Mouse (Mus musculus) frontal cortex, postnatal 14 days (tissue): Measurements from ENCODE around the gene Chrna7.

Source experiments
- DNase-seq, 2 experiments: peaks; one replicate each; pipeline ENCODE4 v3.0.0; 2022; ENCODE audit warnings: low spot score in 2 of 2

Chrna7 gene

GRCm38 (mm10) chr7:63060996-63061395 lies 151.4 kb downstream of the Chrna7 start:
- DNase-seq: no peak
